Mouse (Mus musculus): ENCODE results near the gene Txn1. TPM values are rescaled to one million over a fixed set of nuclear protein-coding genes. Genes with fewer than 3 reads are reported as not detected.

Gene Txn1
- polyA plus RNA-seq, 1 experiment from 2014 or later = 475 TPM

DNA sequence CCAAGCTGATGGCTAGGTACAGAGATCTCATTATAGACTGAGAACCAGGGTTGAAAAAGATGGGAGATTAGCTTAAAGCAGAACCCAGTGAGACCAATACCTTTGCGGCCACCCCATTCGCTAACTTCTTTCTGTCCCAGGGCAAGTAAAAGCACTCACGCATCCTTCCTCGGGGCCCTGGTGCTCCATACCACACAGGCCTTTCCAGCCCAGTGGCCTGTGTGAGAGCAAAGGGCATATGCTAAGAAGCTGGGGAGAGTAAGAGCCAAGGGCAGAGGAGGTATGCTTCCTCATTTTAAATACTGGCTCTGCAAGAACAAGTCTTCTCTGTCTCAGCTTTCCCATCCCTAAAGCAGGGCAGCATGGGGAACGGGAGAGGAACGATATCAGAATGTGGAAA is 6.3 kb downstream of the Txn1 start:
- Histone ChIP-seq H3K9me3 (replicated peaks; ENCODE audit: control insufficient read depth, low read length) (0 out of 2 replicates have a peak, but pooled peaks cover 4% of the 10 kb centered on the region), H3K4me3 (replicated peaks; ENCODE audit: low read length) (no peak overlapping the region), H3K4me2 (ENCODE audit: low read depth, low read length) (no peak overlapping the region), H3K4me1 (ENCODE audit: control insufficient read depth, insufficient read depth, low read length) (peaks cover 9% of the 10 kb centered on the region; the same call in 1 of the 2 replicates), H3K27ac (ENCODE audit: low read length) (no peak overlapping the region), H3K9ac (ENCODE audit: low read length) (no peak overlapping the region), H3K27me3 (ENCODE audit: control insufficient read depth, insufficient read depth, low read length) (no peaks in the 10 kb centered on the region), H3K36me3 (ENCODE audit: control insufficient read depth, insufficient read depth, low read length) (peaks cover 27% of the 10 kb centered on the region)
- ATAC-seq (ENCODE audit: insufficient read depth, low FRiP score) = no peak
- 90% methylated on average over 6 of the region's 6 CpGs for WGBS

GRCm38 (mm10) chr4:57947476-57947875 is 8.7 kb downstream of the Txn1 start:
- Histone ChIP-seq H3K4me2 (ENCODE audit: low read depth, low read length) (no peak overlapping the region), H3K36me3 (ENCODE audit: control insufficient read depth, insufficient read depth, low read length) (peaks cover 27% of the 10 kb centered on the region), H3K4me3 (replicated peaks; ENCODE audit: low read length) (no peak overlapping the region), H3K9me3 (replicated peaks; ENCODE audit: control insufficient read depth, low read length) (0 out of 2 replicates have a peak, but pooled peaks cover 4% of the 10 kb centered on the region), H3K9ac (ENCODE audit: low read length) (no peak overlapping the region), H3K27me3 (ENCODE audit: control insufficient read depth, insufficient read depth, low read length) (no peaks in the 10 kb centered on the region), H3K27ac (ENCODE audit: low read length) (peak overlapping the region; percentile 24; the same call in 1 of the 2 replicates), H3K4me1 (ENCODE audit: control insufficient read depth, insufficient read depth, low read length) (no peaks in the 10 kb centered on the region)
- peak; percentile 52; the same call in 1 of the 2 replicates for ATAC-seq (ENCODE audit: insufficient read depth, low FRiP score)
- 90% methylated on average over 4 of the region's 4 CpGs for WGBS

- Histone ChIP-seq H3K27ac (ENCODE audit: low read length) (peak overlapping the region; percentile 52; the same call in 1 of the 2 replicates), H3K27me3 (ENCODE audit: control insufficient read depth, insufficient read depth, low read length) (no peaks in the 10 kb centered on the region), H3K4me3 (replicated peaks; ENCODE audit: low read length) (no peak overlapping the region), H3K36me3 (ENCODE audit: control insufficient read depth, insufficient read depth, low read length) (peaks cover 26% of the 10 kb centered on the region), H3K9me3 (replicated peaks; ENCODE audit: control insufficient read depth, low read length) (0 out of 2 replicates have a peak, but pooled peaks cover 4% of the 10 kb centered on the region), H3K9ac (ENCODE audit: low read length) (no peak overlapping the region), H3K4me2 (ENCODE audit: low read depth, low read length) (no peak overlapping the region), H3K4me1 (ENCODE audit: control insufficient read depth, insufficient read depth, low read length) (no peaks in the 10 kb centered on the region)
- WGBS = 68% methylated on average over 10 of the region's 10 CpGs
- ATAC-seq (ENCODE audit: insufficient read depth, low FRiP score) = peak; percentile 77
Measured at GRCm38 (mm10) chr4:57947036-57947435, 9.2 kb downstream of the Txn1 start.

DNA sequence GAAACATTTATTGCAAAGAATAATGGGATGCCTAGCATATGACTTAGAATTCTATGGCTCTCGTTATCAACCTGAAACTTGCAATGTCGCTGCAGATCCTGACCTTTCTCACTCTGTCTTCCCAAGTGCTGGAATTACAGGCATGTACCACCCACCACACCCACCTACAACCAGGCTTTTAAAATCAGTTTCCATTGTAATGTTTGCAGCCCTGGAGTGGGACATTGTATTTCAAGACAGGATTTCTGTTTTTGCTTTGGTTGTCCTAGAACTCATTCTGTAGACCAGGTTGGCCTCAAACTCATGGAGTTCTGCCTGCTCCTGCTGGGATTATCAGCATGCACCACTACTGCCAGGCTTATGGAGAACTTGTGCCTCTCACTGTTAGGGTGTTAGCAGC is 13.3 kb downstream of the Txn1 start:
- H3K4me3 ChIP-seq (replicated peaks; ENCODE audit: low read length) = no peak overlapping the region
- H3K4me2 ChIP-seq (ENCODE audit: low read depth, low read length) = no peak overlapping the region
- H3K27me3 ChIP-seq (ENCODE audit: control insufficient read depth, insufficient read depth, low read length) = no peaks in the 10 kb centered on the region
- H3K36me3 ChIP-seq (ENCODE audit: control insufficient read depth, insufficient read depth, low read length) = 0 out of 2 replicates have a peak, but pooled peaks cover 4% of the 10 kb centered on the region
- no peak overlapping the region for H3K9ac ChIP-seq (ENCODE audit: low read length)
- H3K9me3 ChIP-seq (replicated peaks; ENCODE audit: control insufficient read depth, low read length) = no peaks in the 10 kb centered on the region
- no peak for ATAC-seq (ENCODE audit: insufficient read depth, low FRiP score)
- 87% methylated on average over 2 of the region's 2 CpGs for WGBS
- no peaks in the 10 kb centered on the region for H3K4me1 ChIP-seq (ENCODE audit: control insufficient read depth, insufficient read depth, low read length)
- H3K27ac ChIP-seq (ENCODE audit: low read length) = no peak overlapping the region

DNA sequence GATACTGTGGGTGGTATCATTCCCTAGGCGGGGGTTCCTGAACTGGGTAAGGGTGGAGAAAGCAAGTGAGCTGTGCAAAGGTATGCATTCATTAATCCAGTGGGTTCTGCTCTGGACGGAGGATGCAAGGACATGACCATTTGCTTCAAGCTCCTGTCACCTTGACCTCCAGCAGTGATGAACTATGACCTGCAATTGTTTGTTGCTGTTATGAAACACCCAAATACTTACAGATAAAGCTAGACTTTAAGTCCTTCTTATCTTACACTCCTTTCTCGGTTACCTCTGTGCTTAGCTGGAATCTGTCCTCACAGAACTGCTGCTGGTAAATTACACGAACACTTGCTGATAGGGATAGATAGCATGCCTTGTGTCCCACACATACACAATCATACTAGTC is 15.6 kb downstream of the Txn1 start:
- H3K4me3 ChIP-seq (replicated peaks; ENCODE audit: low read length) = no peak overlapping the region
- no peak overlapping the region for H3K9ac ChIP-seq (ENCODE audit: low read length)
- WGBS = 78% methylated on average over 4 of the region's 4 CpGs
- 0 out of 2 replicates have a peak, but pooled peaks cover 4% of the 10 kb centered on the region for H3K36me3 ChIP-seq (ENCODE audit: control insufficient read depth, insufficient read depth, low read length)
- ATAC-seq (ENCODE audit: insufficient read depth, low FRiP score) = no peak
- H3K27me3 ChIP-seq (ENCODE audit: control insufficient read depth, insufficient read depth, low read length) = no peaks in the 10 kb centered on the region
- no peak overlapping the region for H3K27ac ChIP-seq (ENCODE audit: low read length)
- no peaks in the 10 kb centered on the region for H3K9me3 ChIP-seq (replicated peaks; ENCODE audit: control insufficient read depth, low read length)
- H3K4me1 ChIP-seq (ENCODE audit: control insufficient read depth, insufficient read depth, low read length) = no peaks in the 10 kb centered on the region
- H3K4me2 ChIP-seq (ENCODE audit: low read depth, low read length) = no peak overlapping the region

- Histone ChIP-seq H3K27me3 (ENCODE audit: control insufficient read depth, insufficient read depth, low read length) (no peaks in the 10 kb centered on the region), H3K4me3 (replicated peaks; ENCODE audit: low read length) (no peak overlapping the region), H3K4me2 (ENCODE audit: low read depth, low read length) (no peak overlapping the region), H3K4me1 (ENCODE audit: control insufficient read depth, insufficient read depth, low read length) (no peaks in the 10 kb centered on the region), H3K9ac (ENCODE audit: low read length) (no peak overlapping the region), H3K9me3 (replicated peaks; ENCODE audit: control insufficient read depth, low read length) (0 out of 2 replicates have a peak, but pooled peaks cover 4% of the 10 kb centered on the region), H3K36me3 (ENCODE audit: control insufficient read depth, insufficient read depth, low read length) (no peaks in the 10 kb centered on the region), H3K27ac (ENCODE audit: low read length) (no peak overlapping the region)
- no peak for ATAC-seq (ENCODE audit: insufficient read depth, low FRiP score)
- 75% methylated on average over 6 of the region's 6 CpGs for WGBS
Measured at GRCm38 (mm10) chr4:57937292-57937691, 18.9 kb downstream of the Txn1 start.

DNA sequence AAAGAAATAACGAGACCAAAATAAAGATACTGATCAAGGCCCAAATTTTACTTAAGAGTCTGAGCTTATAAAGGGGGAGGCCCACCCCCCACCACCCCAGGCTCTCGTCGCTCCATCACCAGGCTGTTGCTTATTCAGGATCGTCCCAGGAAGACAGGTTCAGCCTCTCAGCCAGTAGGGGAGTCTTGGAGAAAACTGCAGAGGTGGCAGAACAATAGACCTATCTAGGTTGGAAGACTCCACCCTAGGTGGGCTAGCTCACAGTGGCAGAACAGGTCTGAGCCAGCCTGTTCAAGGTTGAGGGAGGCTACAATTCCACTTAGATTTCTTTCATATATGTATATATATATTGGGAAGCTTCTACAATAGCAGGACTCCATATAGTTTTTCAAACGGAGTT is 22.0 kb downstream of the Txn1 start:
- no peaks in the 10 kb centered on the region for H3K4me1 ChIP-seq (ENCODE audit: control insufficient read depth, insufficient read depth, low read length)
- no peak for ATAC-seq (ENCODE audit: insufficient read depth, low FRiP score)
- H3K9ac ChIP-seq (ENCODE audit: low read length) = no peak overlapping the region
- H3K4me3 ChIP-seq (replicated peaks; ENCODE audit: low read length) = no peak overlapping the region
- WGBS = 60% methylated on average over 5 of the region's 5 CpGs
- H3K4me2 ChIP-seq (ENCODE audit: low read depth, low read length) = no peak overlapping the region
- no peaks in the 10 kb centered on the region for H3K27me3 ChIP-seq (ENCODE audit: control insufficient read depth, insufficient read depth, low read length)
- H3K27ac ChIP-seq (ENCODE audit: low read length) = no peak overlapping the region
- 0 out of 2 replicates have a peak, but pooled peaks cover 4% of the 10 kb centered on the region for H3K9me3 ChIP-seq (replicated peaks; ENCODE audit: control insufficient read depth, low read length)
- no peaks in the 10 kb centered on the region for H3K36me3 ChIP-seq (ENCODE audit: control insufficient read depth, insufficient read depth, low read length)

- no peak overlapping the region for H3K9ac ChIP-seq (ENCODE audit: low read length)
- WGBS = 75% methylated on average over 5 of the region's 5 CpGs
- no peaks in the 10 kb centered on the region for H3K4me1 ChIP-seq (ENCODE audit: control insufficient read depth, insufficient read depth, low read length)
- no peak for ATAC-seq (ENCODE audit: insufficient read depth, low FRiP score)
- H3K9me3 ChIP-seq (replicated peaks; ENCODE audit: control insufficient read depth, low read length) = 0 out of 2 replicates have a peak, but pooled peaks cover 4% of the 10 kb centered on the region
- H3K27me3 ChIP-seq (ENCODE audit: control insufficient read depth, insufficient read depth, low read length) = no peaks in the 10 kb centered on the region
- no peaks in the 10 kb centered on the region for H3K36me3 ChIP-seq (ENCODE audit: control insufficient read depth, insufficient read depth, low read length)
- H3K27ac ChIP-seq (ENCODE audit: low read length) = no peak overlapping the region
- no peak overlapping the region for H3K4me3 ChIP-seq (replicated peaks; ENCODE audit: low read length)
- no peak overlapping the region for H3K4me2 ChIP-seq (ENCODE audit: low read depth, low read length)
Measured at GRCm38 (mm10) chr4:57930559-57931170, 25.5 kb downstream of the Txn1 start.

DNA sequence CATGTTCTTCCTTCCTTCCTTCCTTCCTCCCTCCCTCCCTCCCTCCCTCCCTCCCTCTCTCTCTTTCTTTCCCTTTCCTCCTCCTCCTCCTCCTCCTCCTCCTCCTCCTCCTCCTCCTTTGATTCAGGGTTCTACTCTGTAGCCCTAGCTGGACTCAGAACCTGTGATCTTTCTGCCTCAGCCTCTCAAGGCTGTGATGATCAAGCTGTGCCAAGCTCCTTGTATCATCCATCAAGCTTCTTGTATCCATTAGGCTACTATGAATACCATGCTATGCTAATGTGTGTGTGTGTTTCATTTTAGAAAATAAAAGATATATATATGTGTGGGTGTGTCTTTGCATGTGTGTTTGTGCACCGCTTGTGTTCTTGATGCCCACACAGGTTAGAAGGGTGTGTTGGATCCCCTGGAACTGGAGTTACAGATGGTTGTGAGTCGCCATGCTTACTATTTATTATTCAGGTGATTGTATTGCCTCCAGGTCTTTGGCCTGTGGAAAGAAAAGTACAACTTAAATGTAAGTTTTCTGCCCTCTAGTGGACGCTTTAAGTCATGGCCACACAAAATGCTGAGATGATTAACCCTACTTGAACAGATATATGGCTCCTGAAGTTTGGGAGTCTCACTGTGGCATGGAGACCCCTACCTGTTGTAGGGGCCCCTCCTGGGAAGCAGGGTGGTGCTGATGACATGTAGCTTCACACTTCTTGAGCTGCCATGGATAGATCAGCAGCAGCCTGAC is 28.6 kb downstream of the Txn1 start:
- peak; percentile 33; the same call in 1 of the 2 replicates for ATAC-seq (ENCODE audit: insufficient read depth, low FRiP score)
- H3K36me3 ChIP-seq (ENCODE audit: control insufficient read depth, insufficient read depth, low read length) = no peaks in the 10 kb centered on the region
- no peak overlapping the region for H3K4me2 ChIP-seq (ENCODE audit: low read depth, low read length)
- H3K27me3 ChIP-seq (ENCODE audit: control insufficient read depth, insufficient read depth, low read length) = no peaks in the 10 kb centered on the region
- WGBS = 20% methylated on average over 3 of the region's 3 CpGs
- no peak overlapping the region for H3K27ac ChIP-seq (ENCODE audit: low read length)
- 0 out of 2 replicates have a peak, but pooled peaks cover 2% of the 10 kb centered on the region for H3K9me3 ChIP-seq (replicated peaks; ENCODE audit: control insufficient read depth, low read length)
- H3K9ac ChIP-seq (ENCODE audit: low read length) = no peak overlapping the region
- H3K4me3 ChIP-seq (replicated peaks; ENCODE audit: low read length) = no peak overlapping the region
- no peaks in the 10 kb centered on the region for H3K4me1 ChIP-seq (ENCODE audit: control insufficient read depth, insufficient read depth, low read length)

Data from stomach, embryonic 16.5 days (tissue).